Mouse (Mus musculus) liver, postnatal 0 days (tissue): ENCODE data around the gene Wdr72. TPM values are rescaled to one million over a fixed set of nuclear protein-coding genes. Genes with fewer than 3 reads are reported as not detected.

ENCODE experiments used
- ATAC-seq: fragments of 200-750 bp; cut with Nextera tagmentation; 2 replicates; pipeline ENCODE4 v1.8.0; 2017; ENCODE audit warnings: mild to moderate bottlenecking, moderate library complexity
- DNase-seq: peaks from one replicate; pipeline ENCODE4 v3.0.0-alpha.2; 2016
- H3K27ac ChIP-seq: fragments of 300-500 bp; sonication (generic); 2 replicates; pipeline ENCODE4 v1.5.1; 2014; ENCODE audit warnings: antibody characterized with exemption, moderate library complexity, mild to moderate bottlenecking, low read depth
- H3K27me3 ChIP-seq: fragments of 300-500 bp; sonication (generic); 2 replicates; pipeline ENCODE4 v1.6.1; 2014; ENCODE audit warnings: low read length, control low read depth, mixed read lengths; ENCODE audit not compliant: insufficient read depth
- H3K36me3 ChIP-seq: fragments of 300-500 bp; sonication (generic); replicated peaks from 2 replicates; pipeline ENCODE4 v1.6.1; 2014; ENCODE audit warnings: mild to moderate bottlenecking, control low read depth, low read length, moderate library complexity, mixed read lengths; ENCODE audit not compliant: insufficient read depth
- H3K4me1 ChIP-seq: fragments of 300-500 bp; sonication (generic); 2 replicates; pipeline ENCODE4 v1.6.1; 2014; ENCODE audit warnings: antibody characterized with exemption, mild to moderate bottlenecking, control low read depth; ENCODE audit not compliant: insufficient read depth
- H3K4me2 ChIP-seq: fragments of 300-500 bp; sonication (generic); 2 replicates; pipeline ENCODE4 v1.6.1; 2014; ENCODE audit warnings: low read depth, mild to moderate bottlenecking, low read length, moderate library complexity, mixed read lengths
- H3K4me3 ChIP-seq: fragments of 300-500 bp; sonication (generic); 2 replicates; pipeline ENCODE4 v1.5.1; 2014; ENCODE audit warnings: low read depth, low read length
- H3K9ac ChIP-seq: fragments of 300-500 bp; sonication (generic); replicated peaks from 2 replicates; pipeline ENCODE4 v1.6.1; 2014; ENCODE audit warnings: mild to moderate bottlenecking, moderate library complexity
- H3K9me3 ChIP-seq: fragments of 300-500 bp; sonication (generic); 2 replicates; pipeline ENCODE4 v1.6.1; 2016; ENCODE audit warnings: mild to moderate bottlenecking, control low read depth, low read length, mixed read lengths
- CTCF ChIP-seq: sonication (generic); IDR thresholded peaks from 2 replicates; pipeline ENCODE4 v1.5.1; 2016; ENCODE audit warnings: antibody characterized with exemption, low read depth
- EP300 ChIP-seq: IDR thresholded peaks from 2 replicates; pipeline ENCODE4 v1.6.1; 2016; ENCODE audit warnings: antibody characterized with exemption, low read depth, mild to moderate bottlenecking
- WGBS: fragments of 180-500 bp; shearing (Covaris S2); extraction: QIAGEN DNeasy Blood & Tissue Kit; methylation state at CpG from one replicate; pipeline ENCODE4 v1.1.7; 2014; ENCODE audit not compliant: insufficient replicate concordance; 5-methylcytosine and 5-hydroxymethylcytosine counted together
- polyA plus RNA-seq: library from polyadenylated mRNA; unstranded; fragments of >200 nt; fragmentation: Nextera tagmentation; extraction: Ambion mirVana; gene quantifications from 2 replicates; pipeline ENCODE4 v1.2.1, GENCODE M21; 2015

Wdr72 gene
- polyA plus RNA-seq, 1 experiment from 2014 or later = 0.06 TPM

- no peaks in the 10 kb centered on the region for H3K27me3 ChIP-seq
- H3K9ac ChIP-seq = no peak overlapping the region
- no peak overlapping the region for H3K4me3 ChIP-seq
- TF ChIP-seq CTCF = no peak
- TF ChIP-seq EP300 = no peak
- no peak overlapping the region for H3K4me2 ChIP-seq
- ATAC-seq (no peak), DNase-seq (no peak)
- H3K4me1 ChIP-seq = no peaks in the 10 kb centered on the region
- no peaks in the 10 kb centered on the region for H3K36me3 ChIP-seq
- WGBS = 40% methylated on average over 2 of the region's 2 CpGs
- H3K27ac ChIP-seq = no peak overlapping the region
- H3K9me3 ChIP-seq = no peaks in the 10 kb centered on the region
Observed at GRCm38 (mm10) chr9:74142705-74143104, 32.5 kb downstream of the Wdr72 start.

GRCm38 (mm10) chr9:74145203-74145602 lies 35.0 kb downstream of the Wdr72 start:
- WGBS = 84% methylated on average over 4 of the region's 4 CpGs
- Histone ChIP-seq H3K4me2 (no peak overlapping the region), H3K9me3 (no peaks in the 10 kb centered on the region), H3K4me3 (no peak overlapping the region), H3K4me1 (no peaks in the 10 kb centered on the region), H3K27me3 (no peaks in the 10 kb centered on the region), H3K27ac (no peak overlapping the region), H3K36me3 (no peaks in the 10 kb centered on the region), H3K9ac (no peak overlapping the region)
- DNase-seq (no peak), ATAC-seq (no peak)
- no peak for TF ChIP-seq EP300
- no peak for TF ChIP-seq CTCF

- Histone ChIP-seq H3K4me1 (no peaks in the 10 kb centered on the region), H3K9me3 (no peaks in the 10 kb centered on the region), H3K27ac (no peak overlapping the region), H3K36me3 (no peaks in the 10 kb centered on the region), H3K4me2 (no peak overlapping the region), H3K4me3 (no peak overlapping the region), H3K9ac (no peak overlapping the region), H3K27me3 (no peaks in the 10 kb centered on the region)
- TF ChIP-seq CTCF (no peak), EP300 (no peak)
- no peak for ATAC-seq
- WGBS = 78% methylated on average over 8 of the region's 8 CpGs
- DNase-seq = no peak
Observed at GRCm38 (mm10) chr9:74148306-74148705, 38.1 kb downstream of the Wdr72 start.

GRCm38 (mm10) chr9:74160361-74160933 lies 50.3 kb downstream of the Wdr72 start:
- Histone ChIP-seq H3K4me3 (no peak overlapping the region), H3K36me3 (no peaks in the 10 kb centered on the region), H3K9ac (no peak overlapping the region), H3K9me3 (no peaks in the 10 kb centered on the region), H3K27me3 (no peaks in the 10 kb centered on the region), H3K27ac (no peak overlapping the region), H3K4me2 (no peak overlapping the region), H3K4me1 (no peaks in the 10 kb centered on the region)
- ATAC-seq (no peak), DNase-seq (no peak)
- WGBS = 71% methylated on average over 11 of the region's 11 CpGs
- TF ChIP-seq EP300 (no peak), CTCF (no peak)

- Histone ChIP-seq H3K27me3 (no peaks in the 10 kb centered on the region), H3K9me3 (no peaks in the 10 kb centered on the region), H3K36me3 (no peaks in the 10 kb centered on the region), H3K4me2 (no peak overlapping the region), H3K4me3 (no peak overlapping the region), H3K27ac (no peak overlapping the region), H3K9ac (no peak overlapping the region), H3K4me1 (no peaks in the 10 kb centered on the region)
- no peak for TF ChIP-seq EP300
- TF ChIP-seq CTCF = no peak
- 56% methylated on average over 2 of the region's 2 CpGs for WGBS
- ATAC-seq = no peak
- DNase-seq = no peak
Observed at GRCm38 (mm10) chr9:74165697-74166096, 55.5 kb downstream of the Wdr72 start.

- no peaks in the 10 kb centered on the region for H3K9me3 ChIP-seq
- H3K27ac ChIP-seq = no peak overlapping the region
- WGBS = 73% methylated on average over 6 of the region's 6 CpGs
- no peak overlapping the region for H3K4me2 ChIP-seq
- no peaks in the 10 kb centered on the region for H3K4me1 ChIP-seq
- no peak overlapping the region for H3K4me3 ChIP-seq
- H3K9ac ChIP-seq = no peak overlapping the region
- no peak for TF ChIP-seq CTCF
- TF ChIP-seq EP300 = no peak
- no peak for DNase-seq
- no peak for ATAC-seq
- no peaks in the 10 kb centered on the region for H3K36me3 ChIP-seq
- H3K27me3 ChIP-seq = no peaks in the 10 kb centered on the region
Observed at GRCm38 (mm10) chr9:74169904-74170303, 59.7 kb downstream of the Wdr72 start.
